Mouse (Mus musculus) kidney, embryonic 16.5 days (tissue): ENCODE results near the gene 1700037H04Rik. TPM values are rescaled to one million over a fixed set of nuclear protein-coding genes. Genes with fewer than 3 reads are reported as not detected.

Experiments
- ATAC-seq: fragments of 200-750 bp; cut with Nextera tagmentation; 2 replicates; pipeline ENCODE4 v1.8.0; 2017; ENCODE audit warnings: moderate TSS enrichment; ENCODE audit not compliant: low FRiP score, low TSS enrichment
- H3K27ac ChIP-seq: fragments of 300-500 bp; sonication (generic); 2 replicates; pipeline ENCODE4 v1.5.1; 2014; ENCODE audit warnings: low read length
- H3K27me3 ChIP-seq: fragments of 300-500 bp; sonication (generic); 2 replicates; pipeline ENCODE4 v1.6.1; 2014; ENCODE audit warnings: low read length, control low read depth, mixed read lengths; ENCODE audit not compliant: insufficient read depth
- H3K36me3 ChIP-seq: fragments of 300-500 bp; sonication (generic); 2 replicates; pipeline ENCODE4 v1.6.1; 2014; ENCODE audit warnings: low read length, control low read depth, mixed read lengths; ENCODE audit not compliant: insufficient read depth
- H3K4me1 ChIP-seq: fragments of 300-500 bp; sonication (generic); 2 replicates; pipeline ENCODE4 v1.6.1; 2014; ENCODE audit warnings: low read length, control low read depth, mixed read lengths; ENCODE audit not compliant: insufficient read depth
- H3K4me2 ChIP-seq: fragments of 300-500 bp; sonication (generic); replicated peaks from 2 replicates; pipeline ENCODE4 v1.6.1; 2014; ENCODE audit warnings: low read depth, low read length
- H3K4me3 ChIP-seq: fragments of 300-500 bp; sonication (generic); 2 replicates; pipeline ENCODE4 v1.5.1; 2014; ENCODE audit warnings: mild to moderate bottlenecking, low read length
- H3K9ac ChIP-seq: fragments of 300-500 bp; sonication (generic); replicated peaks from 2 replicates; pipeline ENCODE4 v1.6.1; 2014; ENCODE audit warnings: low read length
- H3K9me3 ChIP-seq: fragments of 300-500 bp; sonication (generic); 2 replicates; pipeline ENCODE4 v1.6.1; 2016; ENCODE audit warnings: low read length, control low read depth
- WGBS: fragments of 180-500 bp; shearing (Covaris S2); extraction: QIAGEN DNeasy Blood & Tissue Kit; methylation state at CpG from one replicate; pipeline ENCODE4 v1.1.7; 2014; 5-methylcytosine and 5-hydroxymethylcytosine counted together
- polyA plus RNA-seq: library from polyadenylated mRNA; unstranded; fragments of >200 nt; fragmentation: Nextera tagmentation; extraction: Ambion mirVana; gene quantifications from 2 replicates; pipeline ENCODE4 v1.2.1, GENCODE M21; 2015

Gene 1700037H04Rik
- polyA plus RNA-seq, 1 experiment from 2014 or later: 98.2 TPM

GRCm38 (mm10) chr2:131141336-131141986 is 18.4 kb downstream of the 1700037H04Rik start:
- Histone ChIP-seq H3K36me3 (peaks cover 46% of the 10 kb centered on the region), H3K4me2 (no peak overlapping the region), H3K27me3 (no peaks in the 10 kb centered on the region), H3K9me3 (no peaks in the 10 kb centered on the region), H3K9ac (no peak overlapping the region), H3K4me3 (no peak overlapping the region), H3K4me1 (peaks cover 16% of the 10 kb centered on the region), H3K27ac (no peak overlapping the region)
- WGBS: 76% methylated on average over 8 of the region's 8 CpGs
- no peak for ATAC-seq

DNA sequence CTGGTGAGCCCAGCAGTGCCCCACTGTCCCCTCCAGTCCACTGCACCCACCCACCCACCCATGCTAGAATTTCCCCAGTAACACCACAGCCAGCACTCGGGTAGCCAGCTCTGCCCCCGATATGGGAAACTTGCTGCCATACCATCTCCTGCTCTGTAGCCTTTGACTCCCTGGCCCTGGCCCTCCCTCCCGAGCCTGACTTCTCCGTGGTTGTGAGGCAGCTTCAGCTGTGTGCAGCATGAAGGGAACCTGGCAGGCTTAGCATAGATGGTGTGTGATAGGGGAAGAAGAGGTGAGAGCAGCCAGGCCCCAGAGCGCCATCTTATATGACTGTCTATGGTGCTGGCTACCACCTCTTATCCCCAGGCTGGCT is 19.4 kb downstream of the 1700037H04Rik start:
- H3K9ac ChIP-seq: no peak overlapping the region
- 62% methylated on average over 5 of the region's 5 CpGs for WGBS

DNA sequence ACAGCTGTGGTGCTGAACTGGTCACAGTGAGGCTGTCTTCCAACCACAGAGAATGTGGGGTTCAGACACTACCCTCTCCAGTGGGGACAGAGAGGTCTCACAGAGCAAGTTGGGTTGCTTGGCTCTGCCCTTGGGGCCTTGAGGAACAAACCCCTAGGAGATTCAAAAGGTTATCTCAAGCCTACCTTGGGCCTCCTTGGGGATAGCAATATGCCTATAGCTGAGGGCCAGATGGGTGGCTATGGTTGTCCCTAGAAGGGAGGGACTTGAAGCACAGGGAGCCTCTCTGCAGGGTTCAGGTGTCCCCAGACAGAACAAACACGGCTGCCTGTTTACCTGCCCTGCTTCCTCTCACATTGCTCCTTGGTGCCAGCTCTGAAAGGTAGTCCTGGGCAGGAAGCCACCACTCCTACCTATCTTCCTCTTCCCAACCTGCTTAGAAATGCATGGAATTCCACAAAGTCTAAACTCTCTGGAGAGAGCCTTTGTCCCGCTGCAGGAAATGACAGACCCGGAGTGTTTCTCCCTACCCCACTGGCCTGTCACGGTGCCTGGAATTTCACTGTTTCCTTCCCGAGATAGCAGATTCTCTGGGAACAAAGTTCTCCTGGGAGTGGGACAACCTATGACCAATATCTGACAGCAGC is 19.9 kb downstream of the 1700037H04Rik start:
- Histone ChIP-seq H3K4me3 (no peak overlapping the region), H3K4me1 (peaks cover 18% of the 10 kb centered on the region), H3K9ac (no peak overlapping the region), H3K27me3 (no peaks in the 10 kb centered on the region), H3K27ac (peak overlapping the region; percentile 72), H3K36me3 (peaks cover 34% of the 10 kb centered on the region), H3K4me2 (no peak overlapping the region), H3K9me3 (no peaks in the 10 kb centered on the region)
- 43% methylated on average over 5 of the region's 5 CpGs for WGBS
- no peak for ATAC-seq

More for the DNA sequence above, 19.4 kb downstream of the 1700037H04Rik start:
- no peak for ATAC-seq
- peak overlapping the region; percentile 53 for H3K27ac ChIP-seq
- peaks cover 16% of the 10 kb centered on the region for H3K4me1 ChIP-seq
- H3K27me3 ChIP-seq: no peaks in the 10 kb centered on the region
- H3K4me2 ChIP-seq: no peak overlapping the region
- H3K4me3 ChIP-seq: no peak overlapping the region
- peaks cover 39% of the 10 kb centered on the region for H3K36me3 ChIP-seq
- no peaks in the 10 kb centered on the region for H3K9me3 ChIP-seq

DNA sequence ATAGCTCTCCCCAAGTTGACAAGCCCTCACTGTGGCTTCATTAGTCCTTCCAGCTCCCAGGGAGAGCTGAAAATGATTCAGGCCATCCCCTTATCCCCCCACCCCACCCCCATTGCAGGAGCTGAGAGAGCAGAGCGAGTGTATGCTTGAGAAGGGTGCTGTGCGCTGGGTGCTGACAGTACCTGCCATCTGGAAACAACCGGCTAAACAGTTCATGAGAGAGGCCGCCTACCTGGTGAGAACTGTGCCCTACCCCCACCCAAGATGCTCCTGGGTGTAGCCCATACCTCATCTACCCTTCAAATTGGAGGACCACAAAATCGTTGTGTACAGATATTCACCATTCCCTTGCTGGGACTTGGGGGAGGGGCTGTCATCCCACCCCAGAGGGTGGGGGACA is 20.6 kb downstream of the 1700037H04Rik start:
- Histone ChIP-seq H3K4me3 (no peak overlapping the region), H3K4me1 (peaks cover 18% of the 10 kb centered on the region), H3K27ac (no peak overlapping the region)

DNA sequence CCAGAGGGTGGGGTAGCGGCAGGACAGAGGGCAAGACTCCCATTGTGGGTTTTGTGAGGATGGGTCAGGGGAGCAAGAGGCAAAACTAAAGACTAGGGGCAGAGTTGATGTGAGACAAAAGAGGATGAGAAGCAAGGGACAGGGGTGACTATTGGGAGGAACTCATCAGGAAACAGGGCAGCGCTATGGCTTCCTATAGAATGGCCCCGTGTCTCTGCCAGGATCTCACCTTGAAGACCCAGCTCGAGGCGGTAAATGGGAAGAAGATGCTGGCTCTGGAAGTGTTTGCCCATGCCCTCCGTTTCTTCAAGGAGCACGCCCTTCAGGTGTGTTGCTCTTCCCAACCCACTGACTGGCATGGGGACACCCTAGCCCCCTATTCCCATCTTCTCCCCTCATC is 21.1 kb downstream of the 1700037H04Rik start:
- H3K36me3 ChIP-seq: peaks cover 23% of the 10 kb centered on the region
- H3K4me2 ChIP-seq: no peak overlapping the region
- no peak overlapping the region for H3K9ac ChIP-seq
- H3K9me3 ChIP-seq: no peaks in the 10 kb centered on the region
- 92% methylated on average over 7 of the region's 7 CpGs for WGBS
- H3K27me3 ChIP-seq: no peaks in the 10 kb centered on the region
- H3K27ac ChIP-seq: no peak overlapping the region
- no peak overlapping the region for H3K4me3 ChIP-seq
- H3K4me1 ChIP-seq: peaks cover 18% of the 10 kb centered on the region
- no peak for ATAC-seq

More for the DNA sequence above, 20.6 kb downstream of the 1700037H04Rik start:
- no peaks in the 10 kb centered on the region for H3K27me3 ChIP-seq
- H3K36me3 ChIP-seq: peaks cover 26% of the 10 kb centered on the region
- WGBS: 90% methylated on average over 5 of the region's 5 CpGs
- no peaks in the 10 kb centered on the region for H3K9me3 ChIP-seq
- no peak overlapping the region for H3K4me2 ChIP-seq
- no peak for ATAC-seq
- H3K9ac ChIP-seq: no peak overlapping the region

- 79% methylated on average over 4 of the region's 4 CpGs for WGBS
- Histone ChIP-seq H3K36me3 (peaks cover 19% of the 10 kb centered on the region; the same call in 1 of the 2 replicates), H3K27ac (no peak overlapping the region), H3K27me3 (no peaks in the 10 kb centered on the region), H3K9me3 (no peaks in the 10 kb centered on the region), H3K4me3 (no peak overlapping the region), H3K4me1 (peaks cover 18% of the 10 kb centered on the region), H3K9ac (no peak overlapping the region), H3K4me2 (no peak overlapping the region)
- ATAC-seq: no peak
Observed at GRCm38 (mm10) chr2:131138296-131138695, 21.6 kb downstream of the 1700037H04Rik start.

GRCm38 (mm10) chr2:131135521-131136139 is 24.3 kb downstream of the 1700037H04Rik start:
- ATAC-seq: peak; percentile 17; the same call in 1 of the 2 replicates
- no peak overlapping the region for H3K4me2 ChIP-seq
- no peak overlapping the region for H3K9ac ChIP-seq
- no peaks in the 10 kb centered on the region for H3K9me3 ChIP-seq
- H3K4me1 ChIP-seq: peaks cover 14% of the 10 kb centered on the region
- H3K36me3 ChIP-seq: peaks cover 13% of the 10 kb centered on the region; the same call in 1 of the 2 replicates
- WGBS: 71% methylated on average over 11 of the region's 11 CpGs
- H3K4me3 ChIP-seq: no peak overlapping the region
- no peaks in the 10 kb centered on the region for H3K27me3 ChIP-seq
- H3K27ac ChIP-seq: no peak overlapping the region

GRCm38 (mm10) chr2:131134826-131135400 is 25.0 kb downstream of the 1700037H04Rik start:
- H3K9me3 ChIP-seq: no peaks in the 10 kb centered on the region
- WGBS: 79% methylated on average over 8 of the region's 8 CpGs
- H3K9ac ChIP-seq: no peak overlapping the region
- H3K36me3 ChIP-seq: peaks cover 9% of the 10 kb centered on the region; the same call in 1 of the 2 replicates
- H3K4me1 ChIP-seq: 0 out of 2 replicates have a peak, but pooled peaks cover 10% of the 10 kb centered on the region
- peak overlapping the region; percentile 54; the same call in 1 of the 2 replicates for H3K27ac ChIP-seq
- H3K4me3 ChIP-seq: no peak overlapping the region
- no peaks in the 10 kb centered on the region for H3K27me3 ChIP-seq
- no peak overlapping the region for H3K4me2 ChIP-seq
- ATAC-seq: no peak; the same call in 1 of the 2 replicates

GRCm38 (mm10) chr2:131134381-131134780 is 25.5 kb downstream of the 1700037H04Rik start:
- Histone ChIP-seq H3K9ac (no peak overlapping the region), H3K4me1 (0 out of 2 replicates have a peak, but pooled peaks cover 10% of the 10 kb centered on the region), H3K27ac (peak overlapping the region; percentile 54; the same call in 1 of the 2 replicates), H3K4me3 (no peak overlapping the region), H3K36me3 (peaks cover 9% of the 10 kb centered on the region; the same call in 1 of the 2 replicates), H3K9me3 (no peaks in the 10 kb centered on the region), H3K27me3 (no peaks in the 10 kb centered on the region), H3K4me2 (no peak overlapping the region)
- ATAC-seq: peak; percentile 59
- 50% methylated on average over 1 of the region's 1 CpGs for WGBS
